Mouse (Mus musculus) thymus, adult 2 months (tissue): ENCODE results near the gene Tceal3.
"Not testable (repeated sequence)": the region's sequence is repeated elsewhere in the genome, so short reads cannot be mapped to it uniquely, and the experiment has no call there.

Experiments
- CTCF ChIP-seq: fragments of 200-500 bp; IDR thresholded peaks from 2 replicates; pipeline ENCODE4 v1.5.1; 2012; ENCODE audit warnings: mild to moderate bottlenecking, control low read depth, low read length, moderate library complexity, borderline replicate concordance; ENCODE audit not compliant: control insufficient read depth, poor library complexity, insufficient read depth; ENCODE audit errors: extremely low read depth
- POLR2A ChIP-seq: fragments of 200-500 bp; IDR thresholded peaks from 2 replicates; pipeline ENCODE4 v1.6.1; 2012; ENCODE audit warnings: mild to moderate bottlenecking, low read length, control low read depth, moderate library complexity; ENCODE audit not compliant: control insufficient read depth, poor library complexity, insufficient read depth; ENCODE audit errors: extremely low read depth

GRCm38 (mm10) chrX:136645857-136646256, 55.2 kb downstream of the Tceal3 start:
- TF ChIP-seq CTCF, POLR2A: not testable (repeated sequence)
